Mouse (Mus musculus) liver, embryonic 14.5 days (tissue): ENCODE measurements around the gene Thoc3. TPM values are rescaled to one million over a fixed set of nuclear protein-coding genes. Genes with fewer than 3 reads are reported as not detected.

ENCODE experiments used
- ATAC-seq: fragments of 200-750 bp; cut with Nextera tagmentation; 2 replicates; pipeline ENCODE4 v1.8.0; 2017; ENCODE audit warnings: moderate number of reproducible peaks, mild to moderate bottlenecking, moderate library complexity; ENCODE audit not compliant: insufficient read depth
- DNase-seq, 3 experiments: peaks; one replicate each; pipeline ENCODE4 v3.0.0-alpha.2; 2012 to 2013; ENCODE audit warnings: low read depth in 3 of 3, low spot score in 3 of 3
- H3K27ac ChIP-seq: fragments of 300-500 bp; sonication (generic); 2 replicates; pipeline ENCODE4 v1.5.1; 2014; ENCODE audit warnings: moderate library complexity, mild to moderate bottlenecking, control low read depth, inconsistent platforms
- H3K27me3 ChIP-seq: fragments of 300-500 bp; sonication (generic); 2 replicates; pipeline ENCODE4 v1.6.1; 2014; ENCODE audit warnings: mild to moderate bottlenecking, low read length, moderate library complexity; ENCODE audit not compliant: control insufficient read depth, insufficient read depth
- H3K36me3 ChIP-seq: fragments of 300-500 bp; sonication (generic); replicated peaks from 2 replicates; pipeline ENCODE4 v1.6.1; 2014; ENCODE audit warnings: low read depth; ENCODE audit not compliant: control insufficient read depth, insufficient read depth
- H3K4me1 ChIP-seq, 2 experiments: fragments of 200-500 bp in 1 of 2; fragments of 300-500 bp in 1 of 2; sonication (generic) in 1 of 2; replicated peaks; 2 replicates each; pipeline ENCODE4 v1.6.1; 2012 to 2014; ENCODE audit warnings: antibody characterized with exemption in 1 of 2, inconsistent platforms in 1 of 2, low read length in 1 of 2; ENCODE audit not compliant: control insufficient read depth in 2 of 2, insufficient read depth in 2 of 2
- H3K4me2 ChIP-seq: fragments of 300-500 bp; sonication (generic); 2 replicates; pipeline ENCODE4 v1.6.1; 2014; ENCODE audit warnings: low read depth, mild to moderate bottlenecking, control low read depth, moderate library complexity
- H3K4me3 ChIP-seq, 2 experiments: fragments of 200-500 bp in 1 of 2; fragments of 300-500 bp in 1 of 2; sonication (generic) in 1 of 2; 2 replicates each; pipeline ENCODE4 v1.5.1; 2012 to 2014; ENCODE audit warnings: low read depth in 2 of 2, low read length in 2 of 2, mild to moderate bottlenecking in 2 of 2, control low read depth in 1 of 2, inconsistent platforms in 1 of 2, moderate library complexity in 1 of 2; ENCODE audit not compliant: insufficient read depth in 1 of 2
- H3K9ac ChIP-seq: fragments of 300-500 bp; sonication (generic); replicated peaks from 2 replicates; pipeline ENCODE4 v1.6.1; 2014; ENCODE audit warnings: mild to moderate bottlenecking, control low read depth, moderate library complexity
- H3K9me3 ChIP-seq: fragments of 300-500 bp; sonication (generic); 2 replicates; pipeline ENCODE4 v1.6.1; 2016; ENCODE audit warnings: low read length, mixed read lengths; ENCODE audit not compliant: control insufficient read depth
- CTCF ChIP-seq: IDR thresholded peaks from 2 replicates; pipeline ENCODE4 v1.5.1; 2016; ENCODE audit warnings: antibody characterized with exemption, low read depth, control low read depth
- EP300 ChIP-seq: IDR thresholded peaks from 2 replicates; pipeline ENCODE4 v1.6.1; 2016; ENCODE audit warnings: antibody characterized with exemption, low read depth
- WGBS: fragments of 180-500 bp; shearing (Covaris S2); extraction: QIAGEN DNeasy Blood & Tissue Kit; methylation state at CpG from one replicate; pipeline ENCODE4 v1.1.7; 2014; ENCODE audit not compliant: insufficient replicate concordance; 5-methylcytosine and 5-hydroxymethylcytosine counted together
- polyA plus RNA-seq, 2 experiments: library from polyadenylated mRNA; depleted of rRNA in 1 of 2; stranded (reverse) in 1 of 2; unstranded in 1 of 2; fragments of >200 nt; fragmentation: Nextera tagmentation in 1 of 2; extraction: Ambion mirVana in 1 of 2; gene quantifications; 2 replicates each; pipeline versions ENCODE4 v1.2.1 to v1.2.3; 2012 to 2014

The Thoc3 gene
- polyA plus RNA-seq, 2 experiments = 15.7 to 48.4 TPM

DNA sequence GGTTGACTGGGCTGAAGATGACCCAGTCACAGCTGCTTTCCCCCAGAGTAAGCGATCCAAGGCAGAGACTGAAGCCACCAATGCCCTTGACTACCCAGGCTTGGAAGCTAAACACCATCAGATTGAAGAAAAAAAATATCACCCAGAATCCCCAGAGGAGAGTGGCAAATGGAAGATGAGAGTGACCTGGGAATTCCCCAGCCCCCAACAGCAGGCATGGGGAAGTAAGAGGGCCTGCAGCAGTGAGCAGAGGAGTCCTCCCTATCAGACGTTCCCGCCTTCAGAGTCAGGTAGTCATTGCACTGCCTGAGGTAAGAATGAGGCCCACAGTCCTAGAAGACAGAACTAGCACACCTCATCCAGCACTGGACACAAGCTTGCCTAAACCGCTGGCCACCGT lies 21.8 kb upstream of the Thoc3 start:
- H3K27me3 ChIP-seq = no peaks in the 10 kb centered on the region
- H3K4me3 ChIP-seq = no peak overlapping the region
- WGBS = 59% methylated on average over 5 of the region's 5 CpGs
- no peak overlapping the region for H3K27ac ChIP-seq
- no peaks in the 10 kb centered on the region for H3K36me3 ChIP-seq
- H3K9me3 ChIP-seq = no peaks in the 10 kb centered on the region
- no peak for TF ChIP-seq EP300
- no peak for TF ChIP-seq CTCF
- H3K4me1 ChIP-seq = no peaks in the 10 kb centered on the region
- DNase-seq (no peak), ATAC-seq (no peak)
- H3K4me2 ChIP-seq = no peak overlapping the region
- no peak overlapping the region for H3K9ac ChIP-seq

DNA sequence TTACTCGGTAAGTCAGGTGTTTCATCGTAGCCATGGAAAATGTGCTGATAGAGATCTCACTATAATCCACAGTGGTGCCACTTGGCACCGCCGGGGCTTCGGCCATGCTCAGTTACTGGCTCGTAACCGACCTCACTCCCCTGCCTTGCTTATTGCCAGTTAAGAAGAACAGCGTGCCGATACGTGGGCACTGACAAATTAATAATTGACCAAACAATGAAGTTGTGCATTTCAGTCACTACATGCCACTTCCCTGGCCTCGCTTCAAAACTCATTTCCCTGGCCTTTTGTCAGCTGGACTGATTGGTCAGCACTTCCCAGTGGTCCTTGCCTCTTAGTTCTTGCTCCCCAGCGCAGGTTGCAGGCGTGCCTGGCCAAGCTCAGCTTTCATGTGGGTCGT lies 12.8 kb upstream of the Thoc3 start:
- Histone ChIP-seq H3K4me3 (no peak overlapping the region), H3K9ac (no peak overlapping the region), H3K27me3 (no peaks in the 10 kb centered on the region), H3K9me3 (no peaks in the 10 kb centered on the region), H3K27ac (no peak overlapping the region), H3K4me1 (no peaks in the 10 kb centered on the region), H3K4me2 (no peak overlapping the region), H3K36me3 (no peaks in the 10 kb centered on the region)
- no peak for TF ChIP-seq CTCF
- TF ChIP-seq EP300 = no peak
- WGBS = 75% methylated on average over 14 of the region's 14 CpGs
- DNase-seq (no peak), ATAC-seq (no peak)

DNA sequence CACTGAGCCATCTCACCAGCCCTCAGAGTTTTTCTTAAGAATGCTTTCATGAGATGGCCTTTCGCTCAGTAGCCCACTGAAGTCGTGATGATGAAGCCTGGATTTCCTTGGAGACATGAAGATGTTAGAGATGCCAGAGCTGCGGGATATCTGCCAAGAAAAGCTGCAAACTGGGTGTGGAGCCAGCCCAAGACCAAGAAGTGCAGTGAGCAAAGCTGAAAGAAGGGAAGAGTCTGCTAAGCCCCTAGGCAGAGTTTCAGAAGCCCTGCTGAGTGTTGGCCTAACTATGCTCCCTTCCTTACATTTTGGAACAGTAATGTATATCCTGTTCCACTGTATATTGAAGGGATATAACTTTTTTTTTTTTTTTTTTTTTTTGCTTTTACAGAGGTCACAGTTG lies 10.6 kb upstream of the Thoc3 start:
- Histone ChIP-seq H3K27ac (no peak overlapping the region), H3K9me3 (no peaks in the 10 kb centered on the region), H3K4me3 (no peak overlapping the region), H3K4me1 (no peaks in the 10 kb centered on the region), H3K9ac (no peak overlapping the region), H3K36me3 (no peaks in the 10 kb centered on the region), H3K27me3 (no peaks in the 10 kb centered on the region), H3K4me2 (no peak overlapping the region)
- no peak for DNase-seq
- TF ChIP-seq CTCF (no peak), EP300 (no peak)
- ATAC-seq = no peak
- 41% methylated on average over 3 of the region's 3 CpGs for WGBS

DNA sequence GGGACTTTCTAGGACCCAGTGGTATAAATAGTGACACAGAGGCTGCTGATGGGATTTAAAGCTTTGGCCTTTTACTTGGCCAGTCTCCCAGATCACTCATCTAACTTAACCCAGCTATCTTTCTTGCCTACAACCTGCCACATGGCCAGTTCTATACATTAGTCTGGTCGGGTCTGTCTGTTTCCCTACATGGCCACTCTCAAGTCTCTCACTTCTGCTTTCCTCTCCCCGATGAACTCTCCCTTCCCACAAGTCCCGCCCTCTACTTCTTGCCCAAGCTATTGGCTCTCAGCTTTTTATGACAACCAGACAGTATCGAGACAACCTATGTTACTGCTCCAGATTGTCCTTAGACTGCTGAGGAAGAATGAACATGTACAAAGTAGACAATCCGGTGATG lies 7.1 kb upstream of the Thoc3 start:
- Histone ChIP-seq H3K27me3 (no peaks in the 10 kb centered on the region), H3K9ac (no peak overlapping the region), H3K4me1 (no peaks in the 10 kb centered on the region), H3K36me3 (no peaks in the 10 kb centered on the region), H3K4me2 (no peak overlapping the region), H3K27ac (no peak overlapping the region), H3K9me3 (no peaks in the 10 kb centered on the region), H3K4me3 (no peak overlapping the region)
- 25% methylated on average over 5 of the region's 5 CpGs for WGBS
- ATAC-seq (no peak), DNase-seq (no peak)
- no peak for TF ChIP-seq EP300
- TF ChIP-seq CTCF = no peak

DNA sequence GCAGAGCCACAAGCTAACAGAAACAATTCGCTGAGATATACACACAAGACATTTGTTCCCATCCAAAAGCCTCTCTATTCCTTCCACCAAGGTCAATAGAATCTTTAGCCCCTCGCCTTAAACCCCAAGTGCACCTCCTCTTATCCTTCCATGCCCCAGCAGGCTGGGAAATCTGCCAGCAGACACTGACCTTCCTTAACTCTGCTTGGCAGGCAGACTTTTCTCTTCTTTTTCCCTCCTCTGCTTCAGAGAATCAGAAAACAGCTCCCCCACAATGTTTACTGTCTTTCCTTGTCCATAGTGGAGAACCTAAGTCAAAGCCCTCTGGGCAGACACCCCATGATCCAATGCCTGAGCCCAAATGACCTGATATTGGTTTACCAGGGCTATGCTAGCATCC lies 6.3 kb upstream of the Thoc3 start:
- Histone ChIP-seq H3K4me2 (no peak overlapping the region), H3K9ac (no peak overlapping the region), H3K27ac (no peak overlapping the region), H3K4me3 (no peak overlapping the region), H3K9me3 (no peaks in the 10 kb centered on the region), H3K4me1 (no peaks in the 10 kb centered on the region), H3K36me3 (no peaks in the 10 kb centered on the region), H3K27me3 (no peaks in the 10 kb centered on the region)
- no peak for TF ChIP-seq CTCF
- TF ChIP-seq EP300 = no peak
- WGBS = 47% methylated on average over 2 of the region's 2 CpGs
- ATAC-seq (no peak), DNase-seq (no peak)
